Mouse (Mus musculus) adrenal gland, postnatal 25 days (tissue): Measurements from ENCODE around the gene Olfr479. TPM values are rescaled to one million over a fixed set of nuclear protein-coding genes. Genes with fewer than 3 reads are reported as not detected.
"Not testable (repeated sequence)": the region's sequence is repeated elsewhere in the genome, so short reads cannot be mapped to it uniquely, and the experiment has no call there.

Source experiments
- DNase-seq: peaks from one replicate; pipeline ENCODE4 v3.0.0; 2021; ENCODE audit warnings: mixed read lengths
- long read RNA-seq: library from polyadenylated mRNA; stranded (forward); transcript quantifications from one replicate; pipeline ENCODE4 v2.0.0, GENCODE M21; 2021
- total RNA-seq: library from RNA; stranded (reverse); gene quantifications from 2 replicates; pipeline ENCODE4 v1.2.3, GENCODE M21; 2021

Gene Olfr479
- not detected in 2 replicates for total RNA-seq
- long read RNA-seq: 0 reads

GRCm38 (mm10) chr7:108050393-108050792, at the start of gene Olfr479:
Gene Olfr479, plus strand, starts transcription at chr7:108050693.
- no peak for DNase-seq

GRCm38 (mm10) chr7:108014256-108014655, 36.2 kb upstream of the Olfr479 start:
- DNase-seq: not testable (repeated sequence)

DNA sequence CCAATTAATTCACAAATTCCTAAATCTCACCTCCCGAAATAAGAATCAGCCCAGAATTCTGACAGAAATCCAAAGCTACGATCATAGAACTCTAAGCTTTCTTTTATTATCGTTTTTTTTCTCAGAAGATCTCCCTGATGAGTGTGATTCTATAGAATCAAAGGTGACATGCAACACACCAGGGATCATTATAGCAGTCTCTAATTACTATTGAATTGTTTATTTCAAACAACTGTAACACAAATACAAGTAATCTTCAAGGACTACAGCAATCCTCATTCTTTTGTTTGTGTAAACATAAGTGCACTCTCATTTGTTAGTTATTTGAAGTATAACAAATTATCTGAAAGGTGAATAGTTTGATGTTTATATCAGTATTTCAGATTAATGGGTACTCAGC, 16.6 kb upstream of the Olfr479 start, which contains the start of gene Olfr478:
TSS of gene Olfr478 (minus strand) at position 101 of the 400 bp plus-strand sequence.
- DNase-seq: no peak

GRCm38 (mm10) chr7:108067246-108067645, 16.8 kb downstream of the Olfr479 start, which contains the start of gene Olfr480:
Gene Olfr480, minus strand, starts transcription at chr7:108067346.
- DNase-seq: no peak

GRCm38 (mm10) chr7:108079555-108079954, 29.1 kb downstream of the Olfr479 start, which contains the start of gene Olfr481:
Gene Olfr481, plus strand, starts transcription at chr7:108079855.
- DNase-seq: no peak

DNA sequence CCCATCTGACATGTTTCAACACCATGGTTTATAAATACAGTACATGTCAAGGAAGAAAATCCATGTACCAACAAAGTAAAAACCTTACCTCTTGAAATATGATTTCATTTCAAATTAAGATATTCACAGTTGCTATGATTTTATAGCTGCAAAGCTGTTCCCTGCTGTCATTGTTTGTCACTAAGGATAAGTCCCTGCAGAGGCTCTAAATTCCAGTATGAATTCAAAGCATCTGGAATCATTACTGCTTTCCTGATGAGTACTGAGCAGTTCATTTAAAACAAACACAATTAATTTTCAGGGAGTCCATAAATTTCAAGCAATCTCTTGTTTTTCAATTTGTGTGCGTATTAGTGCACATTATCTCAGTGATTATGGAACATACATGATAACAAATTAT, 47.0 kb downstream of the Olfr479 start, which contains the start of gene Olfr482:
TSS of gene Olfr482 (minus strand) at position 101 of the 400 bp plus-strand sequence.
- no peak for DNase-seq

- no peak for DNase-seq
Observed at GRCm38 (mm10) chr7:108100549-108100948, 50.1 kb downstream of the Olfr479 start, which contains the start of gene Olfr483. Gene Olfr483, plus strand, starts transcription at chr7:108100849.

Other genes with a start within 250 kb of the Olfr479 start
- not detected in 2 replicates for gene Ovch2, start 249.5 kb upstream of the Olfr479 start, total RNA-seq
- not detected in 2 replicates for gene Olfr467, start 238.4 kb upstream of the Olfr479 start, total RNA-seq
- not detected in 2 replicates for gene Olfr469, start 225.2 kb upstream of the Olfr479 start, total RNA-seq
- not detected in 2 replicates for gene Olfr470, start 203.2 kb upstream of the Olfr479 start, total RNA-seq
- not detected in 2 replicates for gene Olfr472, start 152.8 kb upstream of the Olfr479 start, total RNA-seq
- gene Olfr473, start 120.2 kb upstream of the Olfr479 start, total RNA-seq: not detected in 2 replicates
- gene Olfr474, start 96.0 kb upstream of the Olfr479 start, total RNA-seq: not detected in 2 replicates
- not detected in 2 replicates for gene Olfr476, start 85.9 kb upstream of the Olfr479 start, total RNA-seq
- not detected in 2 replicates for gene Olfr477, start 64.0 kb upstream of the Olfr479 start, total RNA-seq
- gene Olfr478, start 16.7 kb upstream of the Olfr479 start, total RNA-seq: not detected in 2 replicates
- not detected in 2 replicates for gene Olfr480, start 16.7 kb downstream of the Olfr479 start, total RNA-seq
- not detected in 2 replicates for gene Olfr481, start 29.2 kb downstream of the Olfr479 start, total RNA-seq
- gene Olfr482, start 46.9 kb downstream of the Olfr479 start, total RNA-seq: 2.1 and 2.7 TPM in 2 replicates
- gene Olfr483, start 50.2 kb downstream of the Olfr479 start, total RNA-seq: not detected in 2 replicates
- gene Olfr484, start 76.8 kb downstream of the Olfr479 start, total RNA-seq: not detected in 2 replicates
- gene Olfr485, start 109.2 kb downstream of the Olfr479 start, total RNA-seq: not detected in 2 replicates
- gene Olfr486, start 122.0 kb downstream of the Olfr479 start, total RNA-seq: not detected in 2 replicates
- not detected in 2 replicates for gene Olfr487, start 163.9 kb downstream of the Olfr479 start, total RNA-seq
- not detected in 2 replicates for gene Olfr488, start 207.7 kb downstream of the Olfr479 start, total RNA-seq
- not detected in 2 replicates for gene Olfr490, start 238.2 kb downstream of the Olfr479 start, total RNA-seq